Mouse (Mus musculus): ENCODE measurements at regions not wholly inside any gene's neighbourhood (a gene's known extent, or its start where the extent isn't known, plus 50 kb on each side); places are given as distances from the start of the nearest gene placed in this dataset.

GRCm38 (mm10) chr4:26223267-26223666, 123.4 kb downstream of the Manea start:
- TF ChIP-seq CTCF (IDR thresholded peaks at IDR 0.05; ENCODE audit: low read depth, low read length) (no peak), POLR2A (IDR thresholded peaks at IDR 0.05; ENCODE audit: borderline replicate concordance, low read depth, low read length) (no peak)
